Mouse (Mus musculus) lung, postnatal 10 days (tissue): ENCODE data around the gene Leng1.

Experiments used
- DNase-seq: peaks from one replicate; pipeline ENCODE4 v3.0.0; 2021

Gene Leng1

GRCm38 (mm10) chr7:3629030-3629429 is 36.6 kb downstream of the Leng1 start:
- no peak for DNase-seq

- peak; percentile 94 for DNase-seq
These were observed 48.2 kb downstream of the Leng1 start, which contains the start of gene Ndufa3 for GRCm38 (mm10) chr7:3617242-3617995. Gene Ndufa3 (plus strand): TSS chr7:3617373.

GRCm38 (mm10) chr7:3616389-3617241 is 49.0 kb downstream of the Leng1 start:
- no peak for DNase-seq

GRCm38 (mm10) chr7:3616057-3616388 is 49.6 kb downstream of the Leng1 start, which contains the start of gene Oscar:
Gene Oscar (minus strand): TSS chr7:3616157.
- no peak for DNase-seq

GRCm38 (mm10) chr7:3614021-3614420 is 51.6 kb downstream of the Leng1 start:
- no peak for DNase-seq

- DNase-seq, result no peak
These were observed 54.6 kb downstream of the Leng1 start for GRCm38 (mm10) chr7:3611006-3611405.

- no peak for DNase-seq
These were observed 55.2 kb downstream of the Leng1 start for GRCm38 (mm10) chr7:3610437-3610836.
